Mouse (Mus musculus): ENCODE measurements around the gene Car8.

The Car8 gene

GRCm38 (mm10) chr4:8132024-8132423, 106.8 kb downstream of the Car8 start:
- no peak for TF ChIP-seq GATA4 (IDR thresholded peaks at IDR 0.05; ENCODE audit: insufficient replicate concordance, low read length)

DNA sequence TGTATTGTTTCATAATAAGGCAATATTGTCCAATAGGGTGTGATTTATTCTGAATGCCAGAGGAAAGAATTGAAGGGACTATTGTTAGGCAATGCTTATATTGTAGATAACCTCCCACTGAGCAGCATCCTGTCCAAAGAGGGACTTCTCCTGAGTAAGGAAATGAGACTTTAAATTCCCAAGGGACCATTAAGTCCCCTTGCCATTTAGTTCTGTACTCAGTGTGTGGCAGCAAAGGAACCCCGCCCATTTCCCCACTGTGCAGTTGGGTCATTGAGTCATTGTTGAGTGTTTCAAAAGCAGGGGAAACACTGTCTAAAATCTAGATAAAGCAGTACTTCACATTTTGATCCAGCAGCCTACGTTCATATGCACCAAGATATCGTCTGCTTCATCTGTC, 125.3 kb downstream of the Car8 start:
- TF ChIP-seq GATA4 (IDR thresholded peaks at IDR 0.05; ENCODE audit: insufficient replicate concordance, low read length) = no peak

GRCm38 (mm10) chr4:8111891-8112290, 127.0 kb downstream of the Car8 start:
- no peak for TF ChIP-seq GATA4 (IDR thresholded peaks at IDR 0.05; ENCODE audit: insufficient replicate concordance, low read length)

DNA sequence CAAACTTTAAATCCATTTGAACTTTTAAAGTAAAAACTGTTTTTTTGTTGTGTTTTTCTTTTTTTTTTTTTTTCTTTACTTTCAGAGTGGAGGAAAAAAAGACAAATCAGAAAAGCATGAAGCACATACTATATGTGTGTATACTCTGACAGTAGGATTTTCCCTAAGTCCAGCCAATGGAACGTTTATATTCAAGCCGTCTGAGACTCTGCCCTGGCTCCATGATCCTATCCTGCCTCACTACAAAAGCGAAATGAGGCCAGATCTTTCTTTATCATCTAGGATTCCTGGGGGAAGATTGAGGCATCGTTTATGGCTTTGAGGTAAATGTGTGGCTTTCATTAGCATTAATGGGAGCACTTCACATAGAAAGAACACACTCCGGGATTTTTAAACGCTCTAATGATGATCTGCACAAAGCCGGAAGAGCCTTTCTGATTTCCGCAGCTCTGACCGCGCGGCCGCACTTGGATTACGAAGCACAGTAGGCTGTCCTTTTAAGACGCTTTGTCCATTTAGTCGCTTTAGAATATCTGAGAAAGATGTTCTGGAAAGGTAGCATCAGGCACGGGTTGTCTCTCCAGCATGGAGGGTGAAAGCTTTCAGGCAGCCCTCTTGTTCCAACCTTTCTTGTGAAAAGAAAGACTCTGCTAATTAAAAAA, 128.8 kb downstream of the Car8 start:
- no peak for TF ChIP-seq GATA4 (IDR thresholded peaks at IDR 0.05; ENCODE audit: insufficient replicate concordance, low read length)

- no peak for TF ChIP-seq GATA4 (IDR thresholded peaks at IDR 0.05; ENCODE audit: insufficient replicate concordance, low read length)
Measured at GRCm38 (mm10) chr4:8101466-8101865, 137.4 kb downstream of the Car8 start.

- no peak for TF ChIP-seq GATA4 (IDR thresholded peaks at IDR 0.05; ENCODE audit: insufficient replicate concordance, low read length)
Measured at GRCm38 (mm10) chr4:8098084-8098483, 140.8 kb downstream of the Car8 start.

- TF ChIP-seq GATA4 (IDR thresholded peaks at IDR 0.05; ENCODE audit: insufficient replicate concordance, low read length) = no peak
Measured at GRCm38 (mm10) chr4:8097683-8098082, 141.2 kb downstream of the Car8 start.
